Mouse (Mus musculus): ENCODE results near the gene Ube2cbp.

The Ube2cbp gene

DNA sequence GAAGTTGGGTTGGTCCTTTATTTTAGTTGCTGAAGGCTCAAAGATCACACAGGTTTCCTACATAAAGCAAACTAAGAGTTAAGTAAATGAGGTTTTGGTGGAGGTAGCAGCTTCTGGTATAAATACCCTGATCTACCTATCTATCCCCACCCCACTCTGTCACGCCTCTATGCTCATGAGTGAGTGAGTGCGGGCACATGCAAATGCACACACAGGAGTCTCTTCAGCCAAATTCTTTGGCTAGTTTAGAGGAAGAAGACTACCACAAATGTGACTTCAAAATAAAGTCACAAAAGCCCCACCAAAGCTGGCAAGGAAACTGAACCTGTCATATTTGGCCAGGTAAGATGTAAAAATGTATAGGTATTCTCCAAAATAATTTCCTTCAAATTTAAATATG is 149.1 kb downstream of the Ube2cbp start:
- DNase-seq = no peak

DNA sequence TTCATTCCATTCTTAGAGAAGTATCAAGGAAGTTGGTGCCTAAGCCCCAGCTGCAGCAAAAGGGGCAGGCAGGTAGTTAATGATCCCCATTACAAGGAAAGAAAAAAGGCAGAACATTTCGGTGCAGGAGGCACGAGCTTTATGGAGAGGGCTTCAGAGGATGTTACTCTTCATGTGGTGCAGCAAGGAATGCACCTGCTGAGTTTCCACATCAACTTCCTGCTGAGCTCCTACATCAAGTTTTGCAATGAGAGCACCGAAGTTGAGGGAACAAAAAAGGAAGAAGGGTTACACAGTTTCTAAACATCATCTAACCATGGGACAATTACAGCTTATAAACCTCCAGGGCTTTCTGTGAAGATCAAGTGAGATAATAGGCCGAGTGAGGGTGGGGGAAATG is 156.1 kb downstream of the Ube2cbp start:
- DNase-seq = no peak

DNA sequence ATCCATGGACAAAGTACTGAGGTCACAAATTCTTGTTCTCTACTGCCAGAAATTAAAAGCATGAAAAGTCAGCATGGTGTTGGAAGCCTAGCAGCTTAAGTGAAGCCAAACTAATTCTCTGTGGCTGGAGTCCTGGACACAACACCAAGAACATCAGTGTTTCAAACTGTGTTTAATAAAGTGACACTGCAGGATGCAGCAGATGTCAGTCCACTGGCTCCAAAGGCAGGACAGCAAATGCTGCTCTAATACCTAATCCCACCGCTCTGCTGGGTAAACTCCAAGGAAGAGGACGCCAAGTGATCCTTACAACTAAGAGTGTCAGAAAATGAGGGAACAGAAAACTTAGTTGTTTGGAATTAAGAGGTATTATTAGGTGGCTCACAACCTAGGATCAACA is 158.2 kb downstream of the Ube2cbp start:
- DNase-seq = no peak

DNA sequence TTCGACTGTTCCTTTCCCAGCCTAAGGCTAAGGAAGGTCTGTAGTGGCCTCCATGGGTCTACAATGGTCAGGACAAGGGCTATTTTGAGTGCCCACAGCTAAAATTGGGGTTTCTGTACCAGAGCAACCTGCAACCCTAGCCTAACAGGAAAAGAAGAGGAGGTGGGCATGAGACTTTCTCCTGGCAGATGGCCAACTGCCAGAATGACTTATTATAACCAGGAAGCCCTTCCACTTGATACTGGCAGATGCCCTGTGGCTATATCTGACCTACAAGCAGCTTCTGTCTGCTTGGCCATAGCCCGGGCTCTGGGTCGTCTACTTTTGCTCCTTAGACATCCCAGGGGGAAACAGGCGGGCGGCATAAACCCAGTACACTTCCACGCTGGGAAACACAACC is 163.3 kb downstream of the Ube2cbp start:
- no peak for DNase-seq

DNA sequence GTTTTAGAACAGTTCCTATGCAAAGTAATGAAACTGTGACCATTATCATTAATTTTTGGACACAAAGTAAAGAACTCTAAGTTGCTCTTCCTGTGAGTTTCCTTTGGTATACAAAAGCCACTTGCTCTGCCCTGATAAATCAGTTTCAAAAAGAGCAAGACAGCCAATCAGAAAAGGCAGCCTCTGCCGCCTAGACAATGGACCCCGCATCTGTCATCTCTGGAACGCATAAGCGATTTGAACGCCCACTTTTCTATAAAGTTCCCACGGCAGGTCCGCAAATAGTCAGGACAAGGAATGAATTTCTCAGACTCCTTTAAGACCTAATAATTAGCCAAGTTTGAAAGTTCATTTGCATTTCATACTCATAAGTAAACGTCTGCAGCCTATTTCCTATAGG is 166.2 kb downstream of the Ube2cbp start:
- DNase-seq = no peak

DNA sequence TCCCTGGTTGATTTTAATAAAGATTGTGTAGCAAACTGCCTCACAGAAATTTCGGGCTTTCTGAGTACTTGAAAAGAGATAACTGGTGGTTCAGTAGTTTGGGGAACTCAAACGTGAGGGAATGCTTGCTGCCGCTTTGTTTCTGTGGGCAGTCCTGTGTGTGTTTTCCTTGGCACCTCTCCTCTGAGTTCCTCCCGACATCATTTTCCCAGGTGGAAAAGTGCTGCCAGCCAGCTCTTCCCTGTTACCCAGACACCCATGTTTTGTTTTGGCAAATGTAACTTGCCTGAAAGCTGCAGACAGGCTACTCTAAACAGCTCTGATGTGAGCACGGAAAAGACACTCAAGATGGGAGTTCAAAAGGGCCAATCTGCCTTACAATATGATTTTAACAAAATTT is 166.6 kb downstream of the Ube2cbp start:
- DNase-seq = no peak

DNA sequence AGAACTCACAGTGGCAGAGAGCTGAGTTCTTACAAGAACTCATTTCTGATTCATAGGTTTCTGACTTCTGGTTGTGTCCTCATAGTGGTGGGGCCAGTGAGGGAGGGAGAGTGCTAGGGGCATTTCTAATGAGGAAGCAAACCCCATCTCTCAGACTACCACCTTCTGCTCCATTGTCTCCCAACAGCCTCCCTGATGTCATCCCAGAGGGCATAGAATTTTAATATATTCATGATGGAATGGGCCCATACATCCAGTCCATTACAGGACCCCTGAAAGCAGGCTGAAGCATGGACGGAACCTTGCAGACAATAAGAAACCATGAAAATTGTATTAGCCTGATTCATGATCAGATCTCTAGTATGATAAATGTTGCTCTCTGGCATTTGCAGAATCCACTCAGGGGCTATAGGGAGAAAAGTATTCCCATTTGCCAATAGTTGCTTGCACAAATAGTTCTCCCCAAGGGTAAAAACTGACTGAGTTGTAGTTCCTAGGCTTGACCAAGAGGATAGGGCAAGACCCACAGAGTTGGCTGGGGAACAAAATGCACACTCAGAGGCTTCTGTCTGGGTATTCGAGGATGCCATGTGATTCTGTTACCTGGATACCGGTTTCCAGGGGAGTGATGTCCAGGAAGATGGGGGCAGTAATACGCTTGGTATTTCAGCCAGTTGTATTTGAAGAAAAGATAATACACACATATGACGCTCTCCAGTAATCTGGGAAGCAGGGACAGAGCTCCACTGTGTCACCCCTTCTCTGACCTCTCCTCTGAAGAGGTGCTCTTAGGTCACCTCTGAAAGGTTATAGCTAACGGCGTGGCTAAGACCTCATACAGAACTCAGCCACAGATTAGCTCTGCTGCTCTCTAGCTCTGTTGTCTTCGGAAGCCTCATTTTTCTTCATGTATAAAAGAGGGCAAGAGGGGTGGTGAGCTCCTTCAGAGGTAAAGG is 167.8 kb downstream of the Ube2cbp start:
- DNase-seq = no peak

DNA sequence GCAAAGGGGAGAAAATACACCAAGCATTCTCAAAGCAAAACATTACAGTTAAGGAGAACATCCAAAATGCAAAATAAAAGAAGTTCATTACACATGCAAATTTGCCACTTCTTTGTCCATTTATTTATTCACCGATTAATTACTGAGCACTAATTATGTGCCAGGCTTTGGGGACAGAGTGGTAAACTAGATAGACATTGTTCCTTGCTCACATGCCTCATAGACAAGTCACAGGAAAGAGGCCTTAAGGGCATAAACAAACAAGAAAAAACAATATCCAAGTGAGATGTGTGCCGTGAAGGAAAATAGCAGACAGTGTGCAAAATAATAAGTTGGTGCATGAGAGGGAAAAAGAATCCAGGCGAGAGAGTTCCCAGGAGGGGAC is 177.2 kb downstream of the Ube2cbp start:
- no peak for DNase-seq

DNA sequence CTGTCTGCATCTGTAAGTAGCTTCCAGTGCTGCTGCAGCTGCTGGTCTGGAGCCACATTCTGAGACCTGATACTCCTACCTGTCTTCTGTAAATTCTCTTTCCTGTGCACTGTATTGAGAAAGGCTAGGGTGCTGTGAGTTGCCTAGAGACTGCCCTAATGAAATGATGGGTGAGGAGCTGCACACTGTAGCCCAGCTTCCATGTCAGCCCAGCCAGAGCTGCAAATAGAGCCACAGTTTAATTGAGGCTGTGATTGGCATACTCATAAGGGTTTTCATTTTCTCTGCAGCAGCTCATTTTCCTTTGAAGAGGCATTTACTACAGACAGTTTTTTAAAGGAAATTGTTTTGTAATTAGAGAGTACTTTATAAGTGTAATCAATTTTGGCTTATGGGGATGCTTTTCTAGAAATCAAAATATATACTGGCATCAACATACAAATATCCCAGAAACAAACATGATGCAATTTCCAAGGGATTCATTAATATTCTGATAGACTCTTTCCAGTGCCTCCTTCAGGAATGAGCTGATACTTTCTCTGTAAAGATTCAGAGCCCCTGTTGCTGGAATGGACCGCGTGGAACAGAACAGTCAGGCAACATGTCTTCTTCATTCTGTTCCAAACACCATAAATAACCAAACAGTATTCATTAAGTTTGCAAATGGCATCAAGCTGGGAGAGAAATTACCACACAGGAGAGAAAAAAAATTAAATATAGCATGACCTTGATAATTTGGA is 177.8 kb downstream of the Ube2cbp start:
- DNase-seq = no peak

DNA sequence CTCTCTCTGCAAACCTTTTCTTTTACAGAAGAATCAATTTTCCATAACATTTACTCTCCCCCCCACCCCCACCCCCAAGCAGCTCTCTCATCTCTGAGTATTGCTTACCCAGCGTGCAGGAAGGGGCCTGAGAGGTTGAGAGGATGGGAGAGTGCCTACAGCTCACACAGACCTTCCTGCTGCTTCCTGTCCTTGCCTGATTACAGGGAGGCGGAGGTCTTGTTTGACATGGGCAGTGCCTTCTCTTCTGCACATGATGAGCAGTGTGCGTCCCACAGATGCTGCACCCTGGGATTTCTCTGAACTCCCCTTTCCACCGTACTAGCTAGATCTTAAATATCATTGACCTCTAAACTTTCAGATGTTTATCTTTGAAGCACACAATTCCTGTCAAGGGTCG is 182.2 kb downstream of the Ube2cbp start:
- no peak for DNase-seq

DNA sequence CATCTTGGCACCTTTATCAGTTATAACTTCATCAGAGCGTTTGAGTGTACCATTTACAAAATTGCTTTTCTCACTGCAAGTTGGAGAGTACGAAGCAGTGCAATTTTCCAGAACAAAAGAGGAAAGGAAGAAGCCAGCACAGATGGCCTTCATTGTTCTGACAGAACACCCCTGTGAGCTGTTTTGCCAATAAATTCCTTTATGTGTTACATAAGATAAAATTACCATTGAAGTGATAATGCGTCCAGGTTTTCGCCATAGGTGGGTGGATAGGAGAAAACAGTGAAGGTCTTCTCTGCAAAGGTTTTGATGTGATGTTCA is 183.6 kb downstream of the Ube2cbp start:
- DNase-seq = no peak

DNA sequence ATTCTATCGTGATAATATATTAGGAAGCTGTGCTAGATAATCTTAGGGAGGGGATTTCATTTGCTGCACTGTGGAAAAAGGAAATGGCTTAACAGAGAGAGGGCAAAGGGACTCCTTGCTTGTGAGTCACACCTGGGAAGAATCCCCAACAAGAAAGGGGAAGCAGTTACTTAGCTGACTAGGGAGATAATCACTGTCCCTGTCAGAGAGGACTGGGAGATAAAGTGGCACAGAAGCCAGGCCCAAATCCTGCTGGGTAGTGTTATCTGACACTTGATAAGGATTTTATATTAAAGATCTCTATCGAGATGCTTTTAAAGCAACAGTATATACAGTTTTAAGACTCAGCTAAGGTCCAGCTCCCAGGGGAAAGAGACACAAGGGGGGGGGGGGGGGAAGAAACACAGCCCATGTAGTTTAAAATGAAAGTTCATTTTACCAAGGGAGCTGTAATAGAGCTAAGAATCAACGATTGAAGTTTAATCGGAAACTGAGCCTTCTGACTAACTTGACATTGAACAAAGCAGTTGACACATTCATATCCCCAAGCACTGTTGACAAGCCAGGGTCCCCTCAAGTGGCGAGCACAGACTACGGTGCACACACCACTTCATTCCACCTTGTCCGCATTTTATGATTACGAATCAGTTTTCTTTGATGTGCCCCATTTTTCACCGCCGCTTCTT is 184.1 kb downstream of the Ube2cbp start:
- no peak for DNase-seq

DNA sequence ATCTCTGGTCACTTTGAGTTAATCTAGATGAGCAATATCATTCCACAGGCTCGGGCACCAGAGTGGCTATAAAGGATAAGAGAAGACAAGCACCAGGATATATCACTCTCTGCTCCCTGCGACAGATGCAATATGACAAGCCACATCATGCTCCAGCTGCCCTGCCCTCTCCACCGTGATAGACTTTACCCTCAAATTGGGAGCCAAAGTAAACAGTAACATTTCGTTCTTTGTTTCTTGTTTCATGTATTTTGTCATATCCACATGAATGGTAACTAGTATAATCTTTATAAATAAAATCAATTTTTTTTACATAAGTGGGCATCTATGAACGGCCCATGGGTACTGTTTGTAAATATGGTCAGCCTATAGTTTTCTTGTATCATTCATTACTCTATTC is 195.2 kb downstream of the Ube2cbp start:
- DNase-seq = no peak

DNA sequence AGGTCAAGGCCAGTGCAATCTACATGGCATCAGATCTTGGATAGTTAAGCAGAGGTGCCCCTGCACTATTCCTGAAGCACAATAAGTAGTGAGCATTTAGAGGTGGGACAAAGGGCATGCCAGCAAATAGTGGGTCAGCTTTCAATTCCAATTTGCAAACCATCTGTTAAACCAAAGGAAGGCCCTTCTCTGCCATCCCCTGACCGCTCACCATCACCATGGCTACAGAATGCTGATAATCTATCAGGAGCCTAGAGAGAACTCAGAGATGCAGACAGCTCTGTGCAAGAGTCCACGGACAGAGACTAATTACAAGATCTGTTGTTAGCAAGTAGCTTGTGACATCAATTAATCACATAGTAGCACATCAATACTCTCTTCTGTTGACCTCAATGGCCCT is 198.1 kb downstream of the Ube2cbp start:
- DNase-seq = no peak

All from thymus, postnatal 14 days (tissue).